Mouse (Mus musculus) forelimb bud, embryonic 11.5 days (tissue): ENCODE data around the gene P2ry6.

Source experiments
- DNase-seq: peaks from one replicate; pipeline ENCODE4 v3.0.0-alpha.2; 2012; ENCODE audit warnings: low read depth, low spot score

The P2ry6 gene

DNA sequence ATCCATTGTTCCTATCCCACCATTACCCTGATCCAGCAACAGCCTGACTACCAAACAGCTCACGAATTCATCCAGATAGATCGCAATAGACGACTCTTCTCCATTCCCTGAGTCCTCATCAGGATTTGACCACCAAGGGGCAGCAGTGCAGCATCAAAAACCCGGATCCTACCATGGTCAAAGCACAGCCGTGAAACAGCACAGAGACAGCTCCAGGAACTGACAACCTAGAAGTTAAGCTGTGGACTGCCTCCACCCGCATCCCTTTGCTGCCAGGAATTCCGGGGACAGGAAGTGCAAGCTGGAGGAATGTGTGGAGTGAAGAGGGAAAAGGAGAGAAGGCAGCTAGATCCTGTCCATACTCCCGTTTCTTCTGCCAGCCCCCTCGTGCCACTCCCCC is 13.6 kb upstream of the P2ry6 start:
- peak; percentile 63 for DNase-seq

DNA sequence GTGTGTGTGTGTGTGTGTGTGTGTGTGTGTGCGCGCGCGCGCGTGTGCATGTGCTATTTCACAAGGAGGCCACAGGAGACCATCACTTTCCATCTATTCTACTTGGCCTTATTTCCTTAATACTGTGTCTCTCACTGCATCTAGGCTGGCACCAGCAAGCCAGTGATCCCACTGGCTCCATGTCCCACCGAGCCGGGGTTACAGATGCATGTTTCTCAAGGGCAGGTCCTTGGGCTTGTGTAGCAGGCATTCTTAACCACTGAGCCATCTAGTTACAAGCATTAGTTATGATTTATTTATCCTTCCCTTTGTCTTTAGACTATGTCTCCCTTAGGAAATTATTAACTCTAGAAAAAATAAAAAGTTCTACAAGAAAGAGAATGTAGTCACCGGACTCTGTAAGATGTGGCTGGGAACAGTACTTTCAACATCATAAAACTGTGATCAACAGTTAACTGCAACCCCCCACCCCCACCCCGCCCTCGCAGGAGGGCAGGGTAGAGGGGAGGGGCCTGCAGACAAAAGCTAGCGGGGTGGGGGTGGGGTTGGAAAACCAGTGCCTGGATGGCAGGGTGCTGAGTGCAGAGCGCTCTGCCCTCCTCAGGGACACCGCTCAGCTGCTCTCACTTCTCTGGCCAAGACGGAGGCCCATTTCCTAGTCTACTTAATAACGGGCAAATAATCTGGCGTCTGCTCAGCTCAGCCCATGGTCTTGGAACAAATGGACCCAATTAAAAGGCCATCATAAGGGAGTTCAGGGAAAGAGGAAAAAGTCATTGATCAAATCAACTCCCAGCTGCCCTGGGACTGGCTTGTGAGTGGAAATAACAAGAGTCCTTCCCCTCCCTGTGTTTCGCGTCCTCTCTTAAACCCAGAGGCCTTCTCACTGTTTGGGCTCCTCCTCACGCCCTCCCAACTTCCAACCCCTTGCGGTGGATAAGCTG is 10.3 kb upstream of the P2ry6 start:
- peak; percentile 78 for DNase-seq

DNA sequence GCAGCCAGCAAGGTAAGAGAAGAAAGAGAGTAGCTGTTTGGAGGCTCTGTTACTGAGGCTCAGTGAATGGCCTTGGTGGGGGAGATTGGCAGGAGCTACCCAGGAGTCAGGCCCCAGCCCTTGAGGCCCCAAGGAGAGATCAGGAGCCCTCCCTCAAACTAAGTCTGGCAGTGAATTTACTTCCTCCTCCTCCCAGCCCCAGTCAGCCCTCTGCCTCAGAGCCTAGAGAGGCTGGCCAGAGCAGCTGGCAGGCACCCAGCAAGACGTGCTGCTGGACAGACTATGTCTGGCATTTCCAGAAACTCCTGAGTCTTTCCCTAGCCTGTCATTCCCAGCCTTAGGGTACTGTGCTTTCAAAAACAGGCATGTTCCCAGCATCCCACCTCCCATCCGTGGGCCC is 4.7 kb upstream of the P2ry6 start:
- no peak for DNase-seq

DNA sequence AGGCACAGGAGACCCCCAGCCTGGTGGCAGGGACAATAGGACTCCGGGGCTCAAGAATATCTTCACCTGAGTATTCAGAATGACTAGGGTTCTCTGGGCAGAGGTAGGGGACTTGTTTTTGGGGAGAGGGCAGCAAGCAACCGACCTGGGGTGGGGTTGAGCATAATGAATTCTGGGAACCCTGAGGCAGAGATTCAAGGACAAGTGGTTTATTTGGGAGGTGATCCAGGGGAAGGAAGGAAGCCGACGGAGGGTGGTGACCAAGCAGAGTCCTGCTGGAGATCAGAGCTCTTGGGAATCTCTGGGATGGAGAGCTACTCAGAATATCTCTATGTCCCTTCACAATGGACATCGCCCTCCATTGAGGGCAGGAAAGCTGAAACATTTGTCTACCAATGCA is 3.7 kb upstream of the P2ry6 start:
- DNase-seq, result no peak

DNA sequence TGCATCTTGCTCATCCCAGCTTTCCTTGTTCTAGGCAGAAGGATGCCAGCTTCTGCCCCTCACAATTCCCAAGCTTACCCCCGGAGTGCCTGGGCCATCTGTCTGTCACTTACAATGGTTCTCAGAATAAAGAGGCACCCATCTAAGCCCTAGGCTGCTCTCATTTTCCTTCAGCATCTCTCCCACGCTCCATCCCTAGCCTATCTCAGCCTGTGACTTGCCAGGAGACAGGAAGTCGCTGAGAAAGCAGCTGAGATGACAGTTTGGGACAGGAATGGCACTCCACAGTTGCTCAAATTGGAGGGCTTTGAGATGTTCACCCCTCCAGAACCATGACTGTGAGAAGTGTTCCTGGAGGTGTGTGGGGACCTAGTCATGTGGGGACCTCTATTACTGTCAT is 1.6 kb downstream of the P2ry6 start:
- no peak for DNase-seq

DNA sequence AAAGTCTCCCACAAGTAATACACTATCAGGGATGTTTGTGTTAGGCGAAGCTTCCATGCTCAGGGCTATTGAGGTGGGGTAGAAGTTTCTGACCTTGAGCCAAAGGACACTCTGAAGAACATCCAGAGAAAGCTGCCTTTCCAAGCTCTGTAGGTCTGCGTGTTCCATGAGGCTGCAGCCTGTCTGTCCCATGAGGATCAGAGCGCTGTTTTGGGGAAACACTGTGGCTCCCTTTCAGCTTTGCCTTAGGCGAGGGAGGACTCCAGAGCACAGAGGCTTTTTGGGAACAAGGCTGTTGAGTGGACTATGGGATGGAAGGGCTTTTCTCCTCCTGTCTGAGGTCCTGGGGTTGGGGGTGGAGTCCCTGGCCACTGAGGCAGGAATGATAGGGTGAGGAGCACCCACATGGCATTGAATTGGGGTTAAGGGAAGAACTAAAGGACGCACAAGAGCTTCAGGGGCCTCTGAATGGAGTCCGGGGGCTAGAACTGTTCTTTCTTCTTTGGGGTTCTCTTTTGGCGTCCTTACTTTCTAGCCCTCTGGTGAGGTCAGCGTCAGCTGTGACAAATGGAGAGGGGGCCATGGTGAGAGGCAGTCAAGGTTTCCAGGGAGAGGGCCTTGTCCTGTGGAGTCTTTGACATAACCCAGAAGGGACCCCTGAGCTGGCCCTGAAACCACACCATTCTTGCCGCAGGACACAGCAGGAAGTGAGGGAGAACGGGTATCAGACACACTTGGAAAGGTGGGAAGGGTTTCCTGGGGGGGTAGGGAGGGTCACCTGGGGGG is 5.4 kb downstream of the P2ry6 start:
- no peak for DNase-seq

DNA sequence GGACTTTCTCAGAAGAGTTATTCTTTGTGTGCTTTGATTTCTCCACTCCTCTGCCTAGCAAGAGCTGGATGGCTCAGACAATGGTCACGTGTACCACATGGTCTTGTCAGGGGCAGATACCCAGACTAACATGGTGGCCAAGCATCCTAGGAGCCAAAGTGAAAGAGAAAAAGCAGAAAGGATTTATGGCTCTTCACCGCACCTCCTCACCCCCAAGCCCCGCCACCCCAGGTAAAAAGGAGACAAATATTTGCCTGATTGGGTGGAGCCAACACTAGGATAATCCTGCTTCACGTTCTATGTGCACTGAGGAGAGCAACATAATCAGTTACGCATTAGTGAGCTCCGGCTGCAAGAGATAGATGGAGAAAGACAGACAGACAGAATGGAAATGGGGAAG is 6.1 kb downstream of the P2ry6 start:
- no peak for DNase-seq

DNA sequence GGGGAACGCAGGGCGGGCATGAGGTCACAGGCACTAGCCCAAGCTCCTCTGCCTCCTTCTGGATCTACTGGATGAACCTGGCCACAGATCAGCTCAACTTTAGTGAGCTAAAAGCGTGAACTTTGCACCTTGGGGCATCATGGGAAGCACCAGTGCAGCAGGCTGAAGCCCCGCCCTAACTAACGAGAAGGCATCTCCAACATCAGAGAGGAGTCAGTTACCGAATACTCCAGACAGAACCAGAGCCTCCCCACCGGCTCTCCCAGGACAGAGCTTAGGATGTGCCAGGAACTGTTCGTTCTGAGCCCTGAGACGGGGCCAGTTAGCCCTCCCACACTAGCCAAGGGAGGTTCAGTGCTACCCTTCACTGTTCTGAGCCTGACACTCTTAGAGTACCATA is 6.6 kb downstream of the P2ry6 start:
- no peak for DNase-seq

DNA sequence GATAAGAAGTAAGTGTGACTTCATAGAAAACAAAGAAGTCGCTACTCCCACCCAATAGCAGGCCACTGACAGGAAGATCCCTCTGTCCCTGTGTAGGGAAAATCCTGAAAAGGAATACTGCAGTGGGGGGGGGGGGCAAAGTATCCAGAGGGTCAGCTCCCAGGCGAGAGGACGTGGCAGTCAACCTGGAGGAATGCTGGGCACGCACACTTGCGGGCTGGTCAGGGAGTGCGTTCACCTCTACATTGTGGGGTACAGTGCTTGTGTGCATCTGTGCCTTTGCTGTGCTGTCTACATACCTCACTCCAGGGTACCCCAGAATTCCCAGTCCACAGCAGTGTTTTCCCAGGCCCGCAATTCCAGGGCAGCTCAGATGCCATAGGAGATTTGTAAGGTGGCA is 8.4 kb downstream of the P2ry6 start:
- DNase-seq, result no peak

DNA sequence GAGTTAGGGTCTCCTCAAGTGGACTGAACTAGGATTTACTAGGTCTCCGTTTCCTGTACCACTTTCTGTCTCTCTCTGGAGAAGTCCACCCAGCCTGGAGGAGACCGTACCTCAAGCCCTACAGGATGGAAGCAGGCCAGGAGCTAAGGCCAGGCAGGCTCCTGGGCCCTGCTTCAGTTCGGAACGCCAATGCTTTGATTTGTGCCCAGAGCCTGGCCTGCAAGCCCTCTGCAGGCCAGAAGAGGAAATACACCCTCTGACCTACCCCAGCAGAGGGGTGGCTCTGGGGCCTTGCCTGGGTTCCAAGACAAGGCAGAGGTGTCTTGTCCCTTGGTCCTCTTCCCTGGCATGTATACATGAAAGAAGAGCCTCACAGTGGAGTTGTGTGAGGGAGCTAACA is 9.4 kb downstream of the P2ry6 start:
- DNase-seq, result peak; percentile 49

DNA sequence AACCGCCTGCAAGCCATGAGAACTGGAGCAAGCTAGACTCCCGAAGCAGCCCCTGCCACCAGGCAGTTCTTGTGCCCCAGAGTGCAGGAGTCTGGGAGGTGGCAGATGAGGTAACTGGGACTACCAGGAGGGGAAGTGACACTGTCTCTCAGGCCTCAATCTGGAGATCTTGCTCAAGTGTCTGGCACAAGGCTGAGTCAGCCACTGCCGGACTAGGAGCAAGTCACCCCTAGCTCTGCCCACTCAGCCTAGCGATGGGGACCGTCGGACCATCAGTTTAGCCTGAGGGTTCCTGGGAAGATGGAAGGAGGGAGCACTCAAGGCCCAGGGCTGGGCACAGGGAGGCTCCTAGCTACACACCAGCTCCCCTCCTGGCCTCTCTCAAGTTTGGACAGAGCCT is 10.2 kb downstream of the P2ry6 start:
- DNase-seq, result no peak

DNA sequence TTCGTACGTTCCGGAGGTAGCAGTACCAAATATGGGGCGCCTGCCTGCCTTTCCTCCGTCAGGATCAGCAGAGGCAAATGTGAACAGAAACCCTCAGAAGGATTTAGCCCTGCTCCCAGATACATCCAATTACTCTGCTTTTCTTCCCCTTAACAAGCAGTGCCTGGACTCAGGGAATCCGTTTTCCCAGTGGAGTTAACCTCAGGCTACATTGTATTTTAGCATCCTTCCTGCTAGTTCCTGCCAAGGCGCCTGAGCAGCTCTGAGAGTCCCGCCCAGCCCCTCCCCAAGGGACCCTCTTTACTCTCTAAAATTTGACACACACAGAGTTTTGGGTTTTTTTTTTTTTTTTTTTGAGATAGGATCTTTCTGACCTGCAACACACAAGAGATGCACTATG is 11.1 kb downstream of the P2ry6 start:
- DNase-seq, result no peak

DNA sequence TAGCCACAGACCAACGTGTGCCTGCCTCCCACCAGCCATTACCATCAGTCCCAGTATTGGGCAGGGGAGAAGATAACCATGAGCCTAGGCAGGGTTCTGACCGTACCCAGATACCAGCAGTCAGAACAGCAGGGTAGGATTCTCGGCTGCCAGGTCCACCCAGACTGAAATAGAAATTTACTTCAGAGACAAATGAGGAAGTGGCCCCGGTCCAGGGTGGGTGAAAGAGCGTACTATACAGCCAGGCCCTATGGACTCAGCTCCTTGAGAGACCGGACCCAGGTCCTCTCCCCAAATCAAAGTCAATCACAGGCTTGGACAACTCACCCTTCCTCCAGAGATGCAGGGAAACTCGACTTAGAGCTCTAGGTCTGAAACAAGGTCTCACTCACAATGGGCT is 13.3 kb downstream of the P2ry6 start:
- no peak for DNase-seq

DNA sequence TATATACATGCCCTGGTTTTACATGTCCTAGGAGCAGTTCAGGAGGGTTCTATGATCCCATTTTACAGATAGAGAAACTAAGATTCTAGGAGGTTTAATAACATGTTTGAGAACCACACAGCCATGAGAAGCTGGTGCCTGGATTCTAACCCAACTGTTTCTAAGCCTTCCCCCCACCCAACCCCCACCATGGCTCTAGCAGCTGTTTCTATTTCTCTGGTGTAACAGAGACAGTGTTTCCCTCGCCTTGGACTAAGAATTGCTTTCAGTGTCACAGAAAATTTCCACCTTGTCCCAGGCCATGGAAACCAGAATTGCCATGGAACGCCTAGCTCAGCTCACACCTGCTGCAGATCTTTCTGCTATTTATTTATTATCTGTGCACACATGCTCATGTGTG is 14.0 kb downstream of the P2ry6 start:
- DNase-seq, result no peak

DNA sequence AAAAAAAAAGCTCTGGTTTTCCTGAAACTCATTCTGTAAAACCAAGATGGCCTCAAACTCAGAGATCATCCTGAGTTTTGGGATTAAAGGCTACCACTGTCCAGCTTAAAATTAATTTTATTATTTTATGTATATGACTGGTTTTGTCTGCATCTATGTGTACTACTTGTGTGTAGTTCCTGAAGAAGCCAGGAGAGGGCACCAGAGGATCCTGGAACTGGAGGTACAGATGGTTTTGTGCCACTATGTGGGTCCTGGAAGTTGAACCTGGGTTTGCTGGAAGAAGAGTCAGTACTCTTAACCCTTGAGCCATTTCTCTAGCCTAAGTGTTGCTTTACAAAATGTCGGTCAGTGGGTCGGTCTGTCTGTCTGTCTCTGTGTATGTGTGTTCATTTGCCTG is 16.0 kb downstream of the P2ry6 start:
- DNase-seq, result peak; percentile 40

DNA sequence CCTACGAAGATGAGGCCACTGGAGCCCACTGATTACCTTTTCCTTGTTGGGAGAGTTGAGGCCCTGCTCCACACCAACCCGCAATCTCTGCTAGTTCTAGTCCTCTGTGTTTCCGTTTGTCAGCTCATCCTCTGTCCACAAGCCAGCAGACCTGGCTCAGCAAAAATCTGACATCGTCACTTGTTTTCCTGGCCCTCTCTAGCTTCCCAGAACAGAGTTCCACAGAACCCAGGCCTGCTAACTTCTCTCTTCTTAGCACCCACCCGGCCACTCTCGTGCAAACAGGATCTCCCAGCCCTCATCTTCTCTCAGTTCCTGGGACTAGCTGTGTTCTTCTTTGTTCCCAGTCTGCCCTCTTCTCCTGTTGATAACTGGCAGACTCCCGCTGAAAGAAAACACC is 21.8 kb downstream of the P2ry6 start:
- DNase-seq, result no peak

DNA sequence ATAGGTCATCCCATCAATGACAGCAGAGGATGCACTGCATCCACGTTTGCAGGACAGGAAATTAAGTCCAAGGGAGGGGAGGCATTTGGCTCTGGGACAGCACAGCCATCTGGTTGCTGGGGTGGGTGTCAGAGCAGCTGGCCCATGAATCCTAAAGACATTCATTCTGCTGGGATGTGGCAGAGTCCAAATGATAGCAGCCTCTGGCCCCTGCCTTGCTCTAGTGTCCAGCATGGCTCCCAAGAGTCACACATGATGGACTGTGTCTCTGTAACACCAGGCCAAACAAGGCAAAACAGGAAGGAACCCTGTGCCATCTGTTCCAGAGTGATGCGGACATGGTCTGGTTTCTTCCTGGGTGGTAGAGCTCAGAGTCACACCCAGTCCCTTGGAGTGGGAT is 22.5 kb downstream of the P2ry6 start:
- no peak for DNase-seq

DNA sequence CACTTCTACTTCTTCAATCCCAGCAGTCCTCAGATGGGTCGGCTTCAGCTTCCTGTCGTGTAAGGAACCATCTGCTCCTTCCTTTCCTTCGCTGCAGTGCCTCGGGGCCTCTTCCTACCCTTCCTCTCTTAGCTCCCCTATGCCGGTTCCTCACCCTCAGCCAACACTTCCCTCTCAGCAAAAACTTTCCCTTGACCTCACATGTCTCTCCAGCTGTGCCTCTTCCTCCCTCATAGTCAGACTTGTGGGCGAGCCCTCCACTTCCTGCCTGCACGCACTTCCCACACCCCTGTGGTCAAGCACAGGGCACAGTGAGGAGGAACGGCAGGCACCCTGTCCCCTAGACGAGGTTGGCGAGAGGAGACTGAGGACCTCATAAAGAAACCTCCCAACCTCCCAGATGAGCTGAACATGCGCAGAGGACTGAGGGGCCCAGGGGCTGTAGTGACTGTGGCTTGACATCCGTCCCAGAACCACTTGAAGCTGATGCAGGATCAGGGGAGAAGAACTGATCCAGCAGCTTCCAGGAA is 23.9 kb downstream of the P2ry6 start:
- DNase-seq, result no peak

DNA sequence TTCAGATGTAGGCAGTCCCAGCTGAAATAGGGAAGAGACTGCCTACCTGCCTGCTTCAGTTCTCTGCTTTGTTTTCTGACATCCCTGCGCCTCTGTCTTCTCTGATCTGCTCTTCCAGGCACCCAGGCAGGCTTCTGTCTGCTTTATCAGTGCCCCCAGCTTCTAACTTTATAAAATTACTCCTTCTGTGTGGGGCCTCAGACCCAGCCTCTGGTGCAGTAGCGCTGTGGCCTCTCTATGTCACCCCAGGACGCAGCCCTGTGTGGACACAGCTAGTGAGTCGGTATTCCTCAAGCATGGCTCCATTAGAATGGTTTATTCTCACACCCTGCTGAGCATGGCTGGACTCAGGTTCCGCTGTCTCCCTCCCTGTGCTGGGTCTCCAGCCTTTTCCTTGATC is 24.4 kb downstream of the P2ry6 start:
- no peak for DNase-seq

DNA sequence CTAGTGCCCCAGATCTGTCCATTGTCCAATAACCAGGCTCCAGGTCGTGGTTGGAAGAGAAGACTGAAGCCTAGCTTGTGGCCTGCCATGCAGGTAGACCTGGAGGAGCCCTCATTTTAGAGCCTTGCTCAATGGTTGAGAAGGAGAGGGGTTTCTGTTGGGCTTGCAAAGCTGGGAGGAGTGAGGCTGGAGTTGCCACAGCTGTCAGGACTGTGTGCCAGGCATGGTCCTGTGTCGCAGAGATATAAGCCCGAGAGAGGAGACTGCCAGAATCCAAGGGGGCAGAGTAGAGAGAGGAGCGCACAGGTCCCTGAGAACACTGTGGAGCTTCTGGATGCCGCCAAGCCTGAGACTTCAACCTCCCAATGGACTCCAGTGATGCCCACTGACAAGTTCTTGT is 29.7 kb downstream of the P2ry6 start:
- DNase-seq, result no peak

DNA sequence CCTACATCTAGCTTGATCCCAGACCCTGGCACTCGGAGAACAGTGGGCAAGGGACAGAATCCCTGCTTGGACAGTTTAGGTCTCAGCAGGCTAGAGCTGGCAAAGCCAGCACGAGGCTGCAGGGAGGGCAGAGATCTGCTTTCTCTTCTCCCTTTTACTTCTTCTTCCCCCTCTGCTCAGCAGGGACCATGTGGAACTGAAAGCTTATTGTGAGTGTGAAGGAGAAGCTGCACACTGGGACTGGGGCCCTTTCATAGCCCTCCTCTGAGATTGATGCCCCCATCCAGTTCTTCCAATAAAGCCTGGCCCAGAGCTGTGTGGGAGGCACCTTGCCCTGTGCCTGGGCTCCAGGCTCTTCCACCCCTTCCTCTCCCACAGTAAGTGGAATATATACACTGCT is 30.1 kb downstream of the P2ry6 start:
- DNase-seq, result no peak

DNA sequence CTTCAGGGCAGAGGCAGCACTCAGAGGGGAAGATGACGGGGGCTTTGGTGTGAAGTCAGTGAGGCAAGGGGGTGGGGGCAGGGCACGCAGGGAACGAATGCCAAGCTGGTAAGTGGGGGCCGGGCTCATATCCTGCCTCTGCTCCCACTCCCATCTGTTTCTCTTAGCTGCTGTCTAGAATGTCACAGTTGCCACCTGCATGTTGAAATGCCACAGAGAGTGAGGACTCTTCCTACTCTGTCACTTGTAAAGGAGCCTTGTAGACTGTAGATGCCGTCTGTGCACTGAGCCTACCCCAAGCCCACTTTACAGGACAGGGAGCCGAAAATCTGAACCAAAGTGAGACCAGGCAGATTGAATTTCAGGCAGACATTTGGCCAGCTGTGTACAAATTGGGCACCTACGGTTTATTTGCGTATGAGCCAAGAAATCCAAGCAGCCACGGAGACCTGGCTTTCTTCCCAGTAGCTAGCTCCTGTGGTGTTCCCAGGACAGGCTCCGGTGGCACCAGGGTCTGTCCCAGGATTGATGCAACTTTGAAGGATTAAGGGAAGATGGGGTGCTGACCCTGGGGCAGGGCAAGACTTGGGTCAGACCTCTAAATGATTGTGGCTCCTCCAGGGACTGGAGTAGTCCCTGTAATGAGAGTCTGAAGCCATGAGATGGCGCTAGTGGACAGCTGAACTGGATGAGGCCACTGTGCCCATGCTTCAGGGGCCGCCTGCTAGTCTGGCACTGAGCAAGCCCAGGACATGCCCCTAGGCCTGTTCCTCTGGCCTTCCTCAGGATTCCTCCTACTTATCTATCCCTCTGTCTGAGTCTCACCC is 31.4 kb downstream of the P2ry6 start:
- peak; percentile 76 for DNase-seq
